Mouse (Mus musculus) T-helper 2 cell (primary cell): ENCODE measurements around the gene Gpr108.

Experiments
- in situ Hi-C: fragments of 300-600 bp; cut with MboI, MseI; formaldehyde crosslinking; loops from one replicate; pipeline ENCODE4 v1.15.1; 2025; ENCODE audit warnings: high pct_unique_total_duplicates

Gene Gpr108

DNA sequence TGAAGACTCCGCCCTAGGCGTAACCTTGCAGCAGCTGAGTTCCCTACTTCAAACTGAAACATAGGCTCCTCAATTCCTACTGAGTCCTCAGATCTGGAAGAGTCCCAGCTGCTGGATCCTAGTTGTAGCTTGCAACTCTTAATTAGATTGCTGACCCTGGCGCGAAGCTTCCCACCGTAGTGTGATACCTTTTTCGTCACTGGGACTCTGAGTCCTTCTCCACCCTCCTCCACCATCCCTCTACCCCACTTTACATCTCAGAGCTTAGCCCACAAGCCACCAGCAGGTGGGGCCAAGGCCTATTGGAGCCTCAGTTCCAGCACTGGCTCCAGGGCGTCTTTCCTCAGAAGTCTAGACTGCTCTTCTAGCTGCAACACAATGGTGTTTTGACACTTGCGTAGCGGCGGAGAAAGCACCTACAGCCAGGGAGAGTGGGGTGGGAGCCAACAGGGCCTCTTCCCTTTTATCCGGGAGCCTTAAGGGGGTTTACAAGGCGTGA, at the start of gene Gpr108:
Gene Gpr108, minus strand, starts transcription at position 246 of the 499 bp plus-strand sequence.
- in situ Hi-C loops = loop anchor here (5.0 kb wide), 2 partner anchors 34 to 89 kb away; no protein-coding TSS in a partner anchor

DNA sequence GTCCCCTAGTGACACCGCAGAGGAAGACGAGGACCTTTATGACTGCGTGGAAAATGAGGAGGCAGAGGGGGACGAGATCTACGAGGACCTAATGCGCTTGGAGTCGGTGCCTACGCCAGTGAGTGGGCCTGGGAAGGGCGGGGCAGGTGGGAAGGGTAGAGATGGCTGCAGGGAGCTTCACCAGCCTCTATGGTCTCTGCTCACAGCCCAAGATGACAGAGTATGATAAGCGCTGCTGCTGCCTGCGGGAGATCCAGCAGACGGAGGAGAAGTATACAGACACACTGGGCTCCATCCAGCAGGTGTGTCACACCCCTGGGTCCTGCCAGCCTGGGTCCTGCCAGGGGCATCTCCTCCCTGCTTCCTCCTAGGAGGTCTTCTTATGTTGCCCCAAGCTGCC, 48.8 kb upstream of the Gpr108 start:
- in situ Hi-C loops = loop anchor here (25.0 kb wide), 1 partner anchor 1285 kb away; the partner anchor contains the start of genes Mpnd and Stap2

DNA sequence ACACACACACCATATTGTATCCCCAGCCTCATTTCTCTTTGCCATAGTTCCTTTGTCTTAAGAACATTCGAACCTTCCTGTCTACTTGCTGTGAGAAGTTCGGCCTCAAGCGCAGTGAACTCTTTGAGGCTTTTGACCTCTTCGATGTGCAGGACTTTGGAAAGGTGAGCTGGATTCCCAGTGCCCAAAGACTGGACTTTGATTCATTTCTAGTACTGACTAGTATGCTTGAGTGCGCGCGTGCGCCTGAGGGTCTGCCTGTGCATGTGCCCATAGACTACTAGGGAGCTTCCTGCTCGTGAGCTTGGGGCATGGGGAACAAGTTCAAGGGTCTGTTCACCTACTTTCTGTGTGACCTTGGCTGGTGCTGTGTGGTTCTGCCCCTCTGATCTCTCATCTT, 47.7 kb upstream of the Gpr108 start:
- in situ Hi-C loops = loop anchor here (25.0 kb wide), 1 partner anchor 1284 kb away; the partner anchor contains the start of genes Mpnd and Stap2

DNA sequence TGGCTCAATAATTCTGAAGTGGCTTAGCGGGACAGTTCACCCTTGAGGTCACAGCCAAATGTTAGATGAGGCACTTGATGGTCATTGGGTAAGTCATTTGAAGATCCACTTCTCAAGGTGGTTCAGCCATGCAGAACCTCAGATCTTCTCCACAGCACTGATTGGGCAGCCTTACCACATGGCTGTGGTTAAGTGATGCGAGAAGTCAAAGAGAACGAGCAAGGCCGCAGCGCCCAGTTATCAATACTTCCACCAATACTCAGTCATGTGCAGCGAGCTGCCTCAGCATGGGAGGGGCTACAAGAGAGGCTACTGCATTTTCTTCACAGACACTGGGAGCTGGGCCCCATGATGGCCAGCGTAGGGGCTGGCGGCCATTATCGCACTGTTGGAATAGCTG, 44.7 kb upstream of the Gpr108 start:
- in situ Hi-C loops = loop anchor here (25.0 kb wide), 1 partner anchor 1281 kb away; the partner anchor contains the start of genes Mpnd and Stap2

DNA sequence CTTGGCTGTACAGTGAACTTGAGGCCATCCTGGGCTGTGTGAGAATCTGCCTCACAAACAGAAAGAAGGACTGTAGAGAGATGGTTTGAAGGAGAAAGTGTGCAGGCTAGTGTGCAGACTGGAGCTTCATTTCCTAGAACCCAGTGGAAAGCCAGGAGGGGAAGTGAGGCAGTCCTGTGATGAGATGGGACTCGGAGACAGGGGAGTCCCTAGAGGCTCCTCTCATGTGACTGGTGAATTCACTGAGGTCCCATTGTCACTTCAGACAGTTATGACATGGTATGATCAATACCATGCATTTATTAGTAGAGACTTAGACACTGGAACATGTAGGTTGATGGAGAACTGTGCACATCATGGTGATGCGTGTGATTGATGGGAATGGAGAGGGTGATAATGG, 44.1 kb upstream of the Gpr108 start:
- in situ Hi-C loops = loop anchor here (25.0 kb wide), 1 partner anchor 1280 kb away; the partner anchor contains the start of genes Mpnd and Stap2

DNA sequence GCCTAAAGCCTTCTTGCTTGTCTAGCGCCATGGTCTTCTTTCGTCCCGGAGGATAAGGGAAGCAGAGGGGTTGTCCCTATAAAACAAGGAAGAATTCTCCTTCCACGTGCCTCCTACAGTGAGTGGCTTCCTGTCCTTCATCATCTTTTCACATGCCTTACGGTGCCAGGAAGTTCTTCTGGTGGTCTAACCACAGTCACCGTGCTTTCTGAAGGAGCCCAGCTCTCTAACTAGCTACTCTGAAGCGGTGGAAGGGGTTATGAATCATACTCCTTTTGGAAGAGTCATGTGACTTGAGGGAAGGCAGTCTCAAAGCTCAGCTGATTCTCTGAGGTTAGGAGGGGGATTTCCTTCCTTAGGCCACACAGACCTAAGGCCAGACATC, 42.4 kb upstream of the Gpr108 start:
- in situ Hi-C loops = loop anchor here (25.0 kb wide), 1 partner anchor 1278 kb away; the partner anchor contains the start of genes Mpnd and Stap2

DNA sequence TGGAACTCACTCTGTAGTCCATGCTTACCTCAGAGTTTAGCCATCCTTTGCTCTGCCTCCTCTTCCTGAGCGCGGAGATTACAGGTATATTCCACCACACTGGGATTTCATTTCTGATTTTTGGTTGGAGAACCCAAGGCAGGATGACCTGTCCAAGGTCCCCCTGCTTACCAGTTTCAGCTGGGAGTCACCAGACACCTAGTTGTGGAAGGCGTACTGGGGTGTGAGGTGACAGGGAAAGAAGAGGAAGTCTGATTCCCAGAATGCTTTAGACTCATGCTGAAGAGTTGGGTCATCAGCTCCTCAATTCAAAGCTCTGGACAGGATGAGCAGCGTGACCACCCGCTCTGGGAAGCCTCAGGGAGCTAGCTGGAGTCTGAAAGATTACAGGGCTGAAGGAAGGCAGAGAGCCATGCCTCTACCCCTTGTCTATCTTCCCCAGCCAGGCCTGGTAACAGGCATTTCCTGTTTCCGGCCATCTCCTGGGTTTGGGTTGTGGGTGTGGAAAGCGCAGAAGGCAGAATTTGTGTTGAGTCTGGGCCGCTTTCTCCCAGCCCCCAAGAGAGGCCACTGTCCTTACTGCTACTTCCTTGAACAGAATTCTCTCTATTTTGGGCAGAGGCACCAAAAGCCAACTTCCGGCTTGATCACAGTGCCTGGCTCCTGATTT, 41.9 kb upstream of the Gpr108 start:
- in situ Hi-C loops = loop anchor here (25.0 kb wide), 1 partner anchor 1278 kb away; the partner anchor contains the start of genes Mpnd and Stap2

DNA sequence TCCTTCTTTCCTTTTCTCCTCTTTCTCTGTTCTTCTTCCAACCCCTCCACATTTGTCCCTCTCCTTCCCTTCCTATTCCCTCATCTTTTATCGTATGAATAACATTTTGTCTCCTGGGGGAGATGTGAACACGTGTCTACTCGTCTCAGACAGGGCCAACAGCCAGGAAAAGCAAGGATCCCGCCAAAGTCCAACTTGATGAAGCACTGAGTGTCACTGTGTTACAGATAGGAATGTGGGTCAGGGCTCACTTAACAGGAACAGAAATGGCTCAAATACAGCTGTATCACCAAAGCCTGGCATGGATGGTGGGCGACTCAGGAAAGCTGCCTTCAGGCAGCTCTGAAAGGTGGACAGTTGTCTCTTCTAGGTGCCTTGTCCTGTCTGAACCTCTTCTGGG, 41.0 kb upstream of the Gpr108 start:
- in situ Hi-C loops = loop anchor here (25.0 kb wide), 1 partner anchor 1277 kb away; the partner anchor contains the start of genes Mpnd and Stap2

DNA sequence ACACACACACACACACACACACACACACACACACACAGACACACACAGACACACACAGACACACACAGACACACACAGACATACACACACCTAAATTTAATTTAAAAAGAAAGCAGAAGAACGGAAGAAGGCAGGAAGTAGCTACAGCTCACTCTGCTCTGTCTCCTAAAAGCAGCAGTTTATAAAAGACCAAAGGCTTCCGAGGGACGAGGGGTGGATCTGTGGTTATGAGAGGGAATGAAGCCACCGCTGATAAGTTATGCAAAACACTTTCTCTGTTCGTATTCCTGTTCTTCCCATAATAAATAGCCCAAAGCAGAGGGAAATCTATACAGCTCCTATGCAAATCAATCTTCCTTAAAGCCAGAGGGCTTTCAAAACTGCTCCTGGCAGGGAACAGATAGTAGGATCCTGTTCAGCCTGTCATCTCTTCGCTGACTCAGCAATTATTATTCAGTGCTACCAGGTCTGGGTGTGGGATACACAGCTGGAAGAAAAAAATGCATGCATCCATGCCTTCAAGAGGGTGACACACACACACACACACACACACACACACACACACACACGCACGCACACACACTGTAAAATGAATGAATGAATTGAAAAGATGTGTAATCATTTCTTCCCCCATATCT, 38.6 kb upstream of the Gpr108 start:
- in situ Hi-C loops = loop anchor here (25.0 kb wide), 1 partner anchor 1275 kb away; the partner anchor contains the start of genes Mpnd and Stap2

DNA sequence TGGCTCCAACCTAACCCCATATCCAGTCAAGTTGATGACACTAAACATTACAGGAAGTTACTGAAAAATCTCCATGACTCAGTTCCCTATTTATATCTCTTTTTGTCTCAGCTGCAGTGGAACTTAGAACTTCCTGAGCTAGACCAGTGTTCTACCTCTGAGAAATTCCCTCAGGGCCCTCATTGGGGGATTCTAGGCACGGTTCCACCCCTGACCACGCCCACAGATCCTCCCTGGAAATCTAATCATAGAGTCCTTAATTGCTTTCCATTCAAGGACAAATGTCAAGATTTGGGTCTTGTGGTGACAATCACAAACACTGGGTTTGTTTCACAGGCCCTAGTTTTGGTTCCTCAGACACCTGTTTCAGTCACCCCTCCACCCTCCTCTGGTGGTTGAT, 36.8 kb upstream of the Gpr108 start:
- in situ Hi-C loops = loop anchor here (25.0 kb wide), 1 partner anchor 1273 kb away; the partner anchor contains the start of genes Mpnd and Stap2

DNA sequence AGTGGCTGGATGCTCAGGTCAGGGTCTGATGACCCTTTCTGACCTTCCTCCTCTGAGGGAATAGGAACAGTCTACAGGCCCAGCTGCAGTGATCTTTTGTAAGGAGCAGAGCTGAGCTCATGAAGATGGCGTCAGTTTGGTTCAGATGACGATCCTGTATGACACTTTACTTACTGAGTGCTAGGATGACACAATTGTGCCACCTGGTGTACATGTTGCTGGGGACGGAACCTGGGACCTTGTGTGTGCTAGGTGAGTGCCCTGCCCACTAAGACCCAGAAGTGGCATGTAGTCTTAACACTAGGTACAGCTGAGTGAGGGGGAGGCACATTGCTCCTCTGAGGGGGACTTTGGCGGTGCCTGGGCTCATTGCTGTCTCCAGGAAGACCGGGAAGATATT, 35.7 kb upstream of the Gpr108 start:
- in situ Hi-C loops = loop anchor here (5.0 to 25.0 kb wide), 2 partner anchors 37 to 1272 kb away; partner anchors contain the start of genes Gpr108, Mpnd, Stap2 and Trip10

DNA sequence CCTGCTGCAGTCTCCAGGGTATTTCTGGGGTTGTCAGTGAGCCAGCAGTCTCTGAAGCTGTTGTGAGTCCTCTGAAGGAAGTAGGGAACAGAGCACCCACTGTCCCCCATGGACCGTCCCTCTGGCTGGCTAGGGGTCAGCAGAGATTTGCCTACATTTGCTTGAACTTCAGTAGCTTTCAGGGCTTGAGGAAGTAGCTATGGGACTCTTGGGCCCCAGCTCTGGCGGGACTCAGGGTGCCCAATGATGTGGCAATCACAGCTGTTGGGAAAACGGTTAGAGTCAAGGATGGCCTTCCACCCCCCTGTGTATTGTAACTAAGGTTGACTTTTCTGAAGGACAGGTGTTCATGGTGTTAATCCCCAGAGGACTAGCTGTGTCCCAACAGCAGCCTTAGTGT, 32.2 kb upstream of the Gpr108 start:
- in situ Hi-C loops = loop anchor here (5.0 to 25.0 kb wide), 2 partner anchors 33 to 1268 kb away; partner anchors contain the start of genes Gpr108, Mpnd, Stap2 and Trip10

DNA sequence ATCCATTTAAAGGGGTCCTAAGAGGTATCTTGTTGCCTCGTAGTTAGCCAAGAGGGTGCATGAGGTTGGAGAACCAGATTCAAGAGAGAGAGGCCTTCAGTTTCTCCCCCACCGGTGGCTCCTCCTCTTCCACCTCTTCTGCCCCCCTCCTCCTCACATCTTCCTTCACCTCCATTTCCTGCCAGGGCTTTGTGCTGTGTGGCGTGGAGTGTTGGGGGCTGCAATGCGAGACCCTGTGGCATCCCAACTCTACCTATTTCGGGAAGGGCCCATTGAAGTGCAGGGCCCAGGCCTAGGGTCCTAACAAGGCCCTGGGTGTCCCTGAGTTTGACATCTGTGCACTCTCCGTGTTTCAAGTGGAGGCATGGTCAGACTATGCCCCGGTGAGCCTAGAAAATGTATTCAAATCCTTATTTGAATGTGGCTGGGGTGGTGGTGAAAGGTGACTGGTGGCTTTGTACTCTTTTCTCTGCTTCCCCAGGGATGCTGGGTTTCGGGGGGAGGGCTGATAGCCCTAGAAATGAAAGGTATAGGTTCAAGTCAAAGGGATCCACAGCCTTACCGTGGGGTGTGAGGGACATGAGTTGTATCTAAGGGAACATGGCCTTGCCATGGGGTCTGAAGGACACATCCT, 31.5 kb upstream of the Gpr108 start:
- in situ Hi-C loops = loop anchor here (5.0 to 25.0 kb wide), 2 partner anchors 32 to 1267 kb away; partner anchors contain the start of genes Gpr108, Mpnd, Stap2 and Trip10

DNA sequence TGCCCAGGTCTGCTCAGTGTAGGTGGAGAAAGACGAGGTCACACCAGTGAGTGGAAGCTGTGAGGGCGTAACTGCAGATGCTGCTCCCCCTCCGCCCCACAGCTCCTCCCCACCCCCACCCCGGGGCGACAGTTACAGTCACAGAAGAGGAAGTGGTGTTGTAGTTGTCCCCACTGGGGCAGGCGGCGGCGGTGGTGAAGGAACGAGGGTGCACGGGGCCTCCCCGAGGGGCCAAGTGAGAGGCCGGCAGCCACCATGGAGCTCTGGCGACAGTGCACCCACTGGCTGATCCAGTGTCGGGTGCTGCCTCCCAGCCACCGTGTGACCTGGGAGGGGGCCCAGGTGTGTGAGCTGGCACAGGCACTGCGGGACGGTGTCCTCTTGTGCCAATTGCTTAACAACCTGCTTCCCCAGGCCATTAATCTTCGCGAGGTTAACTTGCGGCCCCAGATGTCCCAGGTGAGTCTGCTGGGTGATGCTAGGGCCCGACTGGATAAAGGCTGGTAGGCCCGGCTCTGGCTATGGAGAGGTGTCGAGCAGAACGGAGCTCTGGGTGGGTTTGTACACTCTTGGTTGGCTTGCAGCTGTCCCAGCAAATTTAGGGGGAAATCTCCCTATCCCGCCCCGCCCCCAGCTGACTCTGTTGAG, 30.8 kb upstream of the Gpr108 start, which contains the start of gene Vav1:
Gene Vav1, plus strand, starts transcription at position 158 of the 648 bp plus-strand sequence.
- in situ Hi-C loops = loop anchor here (25.0 kb wide), 1 partner anchor 1267 kb away; the partner anchor contains the start of genes Mpnd and Stap2

DNA sequence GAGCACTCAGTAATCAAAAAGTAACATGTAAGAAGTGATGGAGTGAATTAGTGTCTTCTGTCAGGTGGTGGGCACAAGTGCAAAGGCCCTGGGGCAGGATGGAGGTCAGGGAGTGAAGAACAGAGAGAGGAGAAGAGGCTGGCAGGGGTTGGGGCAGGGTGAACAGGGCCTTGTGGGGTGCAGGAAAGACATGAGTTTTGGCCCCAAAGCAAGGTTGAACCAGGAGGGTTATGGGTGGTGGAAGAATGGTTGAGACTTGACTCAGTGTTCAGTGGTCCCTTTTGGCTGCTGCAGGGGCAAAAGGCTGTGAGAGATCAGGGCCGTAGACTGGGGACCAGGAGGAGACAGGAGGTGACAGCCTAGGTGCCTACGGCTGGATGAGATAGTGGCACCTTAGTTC, 30.3 kb upstream of the Gpr108 start:
- in situ Hi-C loops = loop anchor here (25.0 kb wide), 1 partner anchor 1266 kb away; the partner anchor contains the start of genes Mpnd and Stap2

DNA sequence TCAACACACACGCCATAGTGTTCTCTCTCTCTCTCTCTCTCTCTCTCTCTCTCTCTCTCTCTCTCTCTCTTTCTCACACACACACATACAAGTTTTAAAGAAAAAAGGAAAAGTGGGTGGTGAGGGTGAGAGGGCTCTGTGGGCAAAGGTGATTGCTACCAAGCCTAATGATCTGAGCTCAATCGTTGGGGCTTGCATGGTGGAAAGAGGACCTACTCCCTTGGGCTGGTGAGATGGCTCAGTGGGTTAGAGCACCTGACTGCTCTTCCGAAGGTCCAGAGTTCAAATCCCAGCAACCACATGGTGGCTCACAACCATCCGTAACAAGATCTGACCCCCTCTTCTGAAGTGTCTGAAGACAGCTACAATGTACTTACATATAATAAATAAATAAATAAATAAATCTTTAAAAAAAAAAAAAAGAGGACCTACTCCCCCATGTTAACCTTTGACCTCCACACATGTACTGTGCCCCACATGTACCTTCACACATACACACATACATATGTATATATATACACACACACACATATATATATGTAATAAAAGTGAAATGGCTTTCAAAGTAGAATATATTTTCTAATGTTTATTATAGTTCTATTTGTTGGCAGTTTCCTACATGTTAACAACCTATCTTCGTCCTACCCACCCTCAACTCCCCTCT, 29.5 kb upstream of the Gpr108 start:
- in situ Hi-C loops = loop anchor here (25.0 kb wide), 1 partner anchor 1265 kb away; the partner anchor contains the start of genes Mpnd and Stap2

DNA sequence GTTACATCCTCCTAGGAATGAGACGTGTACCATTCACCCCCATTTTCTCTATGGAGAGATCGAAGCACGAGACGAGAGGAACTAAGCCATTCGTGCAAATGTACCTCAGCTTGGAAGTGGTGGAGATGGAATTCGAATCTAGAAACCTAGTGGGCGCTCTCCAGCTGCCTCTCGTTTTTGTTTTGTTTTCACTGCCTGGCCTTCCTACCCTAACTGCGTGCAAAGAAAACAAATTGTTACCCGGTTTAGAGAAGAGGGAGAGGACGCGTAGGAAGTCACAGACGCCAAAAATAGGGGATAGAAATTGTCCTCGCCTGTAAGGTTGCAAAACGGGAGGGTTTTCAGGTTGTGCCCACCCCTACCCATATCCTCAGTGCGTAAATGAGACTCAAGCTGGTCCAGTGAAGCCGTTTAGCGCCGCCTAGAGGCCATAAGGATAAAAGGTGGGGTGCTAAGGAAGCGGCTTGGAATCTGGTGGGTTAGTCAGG, 28.4 kb upstream of the Gpr108 start:
- in situ Hi-C loops = loop anchor here (25.0 kb wide), 1 partner anchor 1264 kb away; the partner anchor contains the start of genes Mpnd and Stap2

DNA sequence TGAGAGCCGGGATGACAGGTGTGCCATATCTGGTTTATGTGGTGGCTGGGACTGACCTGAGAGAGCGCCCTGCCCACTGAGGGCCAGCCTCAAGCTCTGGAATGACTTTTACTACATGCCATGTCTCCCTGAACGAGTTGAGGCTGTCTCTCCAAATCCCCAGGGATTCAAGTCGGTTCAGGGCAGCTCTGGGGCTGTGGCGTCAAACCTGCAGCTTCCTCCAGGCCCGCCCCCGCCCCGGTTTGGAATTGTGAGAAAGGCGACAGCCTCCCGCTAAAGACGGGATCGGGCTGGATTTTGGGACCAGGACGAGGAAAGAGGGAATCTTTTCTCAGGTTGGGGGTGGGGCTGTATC, 27.7 kb upstream of the Gpr108 start:
- in situ Hi-C loops = loop anchor here (25.0 kb wide), 1 partner anchor 1264 kb away; the partner anchor contains the start of genes Mpnd and Stap2
